Mouse (Mus musculus) embryonic fibroblast, embryonic 13.5 days (primary cell): ENCODE data around the gene Pdlim7.

Experiments
- CTCF ChIP-seq: IDR thresholded peaks from 2 replicates; pipeline ENCODE4 v1.5.1; 2011; ENCODE audit warnings: mild to moderate bottlenecking, control low read depth, low read length, moderate library complexity, borderline replicate concordance; ENCODE audit not compliant: insufficient read depth
- POLR2A ChIP-seq: IDR thresholded peaks from 2 replicates; pipeline ENCODE4 v1.6.1; 2011; ENCODE audit warnings: low read depth, mild to moderate bottlenecking, control low read depth, low read length, moderate library complexity

DNA sequence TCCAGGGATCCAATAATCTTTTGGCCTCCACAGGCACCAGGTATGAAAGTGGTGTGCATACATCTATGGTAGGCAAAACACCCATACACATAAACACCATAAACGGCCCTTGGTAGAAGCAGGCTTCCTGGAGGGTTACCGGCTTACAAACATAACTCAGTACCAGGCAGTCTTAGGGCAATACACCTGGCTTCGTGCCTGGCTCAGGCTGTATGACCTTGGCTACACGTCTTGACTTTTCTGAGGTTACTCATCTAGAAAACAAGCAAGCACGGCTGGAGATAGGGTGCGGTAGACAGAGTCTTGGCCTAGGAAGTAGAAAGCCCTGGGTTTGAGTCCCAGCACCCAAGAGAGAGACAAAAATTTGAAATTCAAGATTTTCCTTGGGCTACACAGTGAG is 16.8 kb downstream of the Pdlim7 start:
- TF ChIP-seq POLR2A (no peak), CTCF (no peak)
